Comparison of ENCODE assay signal across 21 mouse cellular contexts in the genomic region with DNA sequence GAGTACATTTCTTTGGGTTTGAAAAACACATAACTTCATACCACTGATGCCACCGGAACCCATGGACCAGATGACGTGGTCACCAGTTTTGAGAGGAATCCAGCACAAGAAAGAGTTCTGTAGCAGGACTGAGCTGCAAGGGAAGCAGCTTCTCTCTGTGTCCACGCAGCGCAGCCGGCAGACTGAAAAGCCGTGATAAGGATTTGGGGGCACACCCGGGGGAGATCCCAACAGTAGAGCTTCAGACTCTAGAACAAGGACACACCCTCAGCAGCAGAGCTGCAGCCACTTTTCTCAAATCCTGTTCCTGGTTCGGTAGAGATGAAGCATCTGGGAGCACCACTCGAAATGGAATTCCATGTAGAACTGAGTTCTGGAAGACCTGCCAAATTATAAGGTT. TPM values are rescaled to one million over a fixed set of nuclear protein-coding genes. Genes with fewer than 3 reads are reported as not detected.
DNase-seq lines count a peak whose midpoint lies in the region; ATAC-seq and TF ChIP-seq lines count a peak whose summit lies in the region.
"Had no signal": no experiment of that assay in that cellular context is flagged by ENCODE, and none has a peak within 500 bp of the region (broad histone marks: within the 10 kb centered on the region; RNA-seq: fewer than 3 reads in every experiment).

No protein-coding gene starts in this region.

- H3K4me3 ChIP-seq in heart, embryonic 15.5 days, result no peak overlapping the region
- no peak overlapping the region for H3K4me3 ChIP-seq in heart, embryonic 11.5 days (ENCODE audit: low read depth, low read length)
- peak overlapping the region; percentile 55 for H3K4me3 ChIP-seq in E14TG2a.4 (replicated peaks; ENCODE audit: low read length)
- H3K4me3 ChIP-seq: forebrain, embryonic 10.5 days; forebrain, embryonic 13.5 days; heart, adult 2 months; heart, embryonic 10.5 days had no signal

- TF ChIP-seq CTCF in E14TG2a.4 (conservative IDR thresholded peaks at IDR 0.05; ENCODE audit: low read length), result no peak

- no peaks in the 10 kb centered on the region for H3K9me3 ChIP-seq in heart, embryonic 15.5 days (replicated peaks)
- H3K9me3 ChIP-seq in heart, embryonic 11.5 days (replicated peaks; ENCODE audit: control insufficient read depth, low read length), result no peaks in the 10 kb centered on the region
- no peaks in the 10 kb centered on the region; the same call in 1 of the 2 replicates for H3K9me3 ChIP-seq in E14TG2a.4 (ENCODE audit: low read length)
- H3K9me3 ChIP-seq: forebrain, embryonic 10.5 days; forebrain, embryonic 13.5 days; G1E; heart, embryonic 10.5 days had no signal

- peak; percentile 18 for DNase-seq in ES-CJ7 (ENCODE audit: low read depth, low spot score)
- DNase-seq in R1 (ENCODE audit: low read depth, low spot score), result peak; percentile 60
- no peak for DNase-seq in adrenal gland, postnatal 36 days
- no peak for DNase-seq in layer of hippocampus, postnatal 25 days (ENCODE audit: extremely low spot score in 1 of 2, low spot score in 1 of 2)
- DNase-seq: adrenal gland, postnatal 10 days; cerebellum, adult 11-12 months; cerebellum, adult 8-10 months; gastrocnemius, postnatal 25 days; kidney, adult 18-20 months; kidney, adult 9 months had no signal

- 0 out of 2 replicates have a peak overlapping the region, but pooled peaks have one; percentile 5 for H3K4me2 ChIP-seq in heart, embryonic 15.5 days
- H3K4me2 ChIP-seq in heart, embryonic 11.5 days, result no peak overlapping the region
- H3K4me2 ChIP-seq: forebrain, embryonic 13.5 days; hindbrain, embryonic 14.5 days had no signal

- WGBS in heart, embryonic 15.5 days, result 73% methylated on average over 9 of the region's 9 CpGs
- 78% methylated on average over 9 of the region's 9 CpGs for WGBS in heart, embryonic 11.5 days (ENCODE audit: insufficient replicate concordance)

- no peak overlapping the region for H3K27ac ChIP-seq in heart, embryonic 15.5 days
- H3K27ac ChIP-seq in heart, embryonic 11.5 days (ENCODE audit: low read depth, low read length), result no peak overlapping the region
- H3K27ac ChIP-seq: forebrain, embryonic 10.5 days; forebrain, embryonic 13.5 days; heart, adult 2 months; hindbrain, embryonic 14.5 days had no signal

- peaks cover 15% of the 10 kb centered on the region for H3K4me1 ChIP-seq in heart, embryonic 15.5 days (replicated peaks)
- H3K4me1 ChIP-seq in heart, embryonic 11.5 days (ENCODE audit: control insufficient read depth, insufficient read depth, low read length), result peaks cover 19% of the 10 kb centered on the region
- H3K4me1 ChIP-seq in E14TG2a.4 (replicated peaks; ENCODE audit: low read depth, low read length), result peaks cover 57% of the 10 kb centered on the region

- no peak for ATAC-seq in heart, embryonic 15.5 days (replicated peaks; ENCODE audit: insufficient number of reproducible peaks, insufficient read depth, low FRiP score, low read depth)
- ATAC-seq in heart, embryonic 11.5 days (replicated peaks; ENCODE audit: insufficient number of reproducible peaks, low FRiP score, low TSS enrichment), result no peak
- ATAC-seq: CD4-positive, CD25-positive, alpha-beta regulatory T cell, adult 4 months; forebrain, embryonic 13.5 days; forebrain, embryonic 16.5 days had no signal

- H3K27me3 ChIP-seq in heart, embryonic 15.5 days, result no peaks in the 10 kb centered on the region
- H3K27me3 ChIP-seq in heart, embryonic 11.5 days (ENCODE audit: control insufficient read depth, insufficient read depth, low read length), result no peaks in the 10 kb centered on the region
- no peaks in the 10 kb centered on the region for H3K27me3 ChIP-seq in E14TG2a.4 (ENCODE audit: insufficient read depth, low read length)
- H3K27me3 ChIP-seq: forebrain, embryonic 13.5 days had no signal

- H3K36me3 ChIP-seq in heart, embryonic 15.5 days, result no peaks in the 10 kb centered on the region
- H3K36me3 ChIP-seq in heart, embryonic 11.5 days (ENCODE audit: control insufficient read depth, insufficient read depth, low read length), result no peaks in the 10 kb centered on the region
- no peaks in the 10 kb centered on the region for H3K36me3 ChIP-seq in E14TG2a.4 (ENCODE audit: insufficient read depth, low read length)
- H3K36me3 ChIP-seq: forebrain, embryonic 10.5 days; G1E; heart, embryonic 10.5 days had no signal

- no peak overlapping the region for H3K9ac ChIP-seq in heart, embryonic 15.5 days
- no peak overlapping the region for H3K9ac ChIP-seq in heart, embryonic 11.5 days (ENCODE audit: low read depth, low read length)
- H3K9ac ChIP-seq: forebrain, embryonic 13.5 days; hindbrain, embryonic 14.5 days had no signal

RNA-seq across cellular contexts. Expression of a gene that starts 49.3 kb away (rescaled TPM):
- polyA plus RNA-seq in heart, embryonic 15.5 days (2015; fragmentation: Nextera tagmentation; extraction: Ambion mirVana), result 13.3 and 17.7 TPM in 2 replicates
- polyA plus RNA-seq in heart, embryonic 11.5 days (2014; fragmentation: Nextera tagmentation; extraction: Ambion mirVana), result 21.2 and 21.5 TPM in 2 replicates
- 10 to 100 TPM; 26.1 to 27.0 TPM for total RNA-seq in adrenal gland, postnatal 36 days (2021)
- 10 to 100 TPM; 19.4 to 20.2 TPM for total RNA-seq in layer of hippocampus, postnatal 25 days (2021)

Comparison
In these comparisons a context has a peak if more than half of its experiments do, and no peak if none do; other contexts are left out.
1. DNase-seq: peak in ES-CJ7 (single experiment) and R1 (single experiment); none in adrenal gland, postnatal 36 days (0 of 2) and layer of hippocampus, postnatal 25 days (0 of 2).